In genomic region chr3:37916786-37917479, GRCm38 (mm10) we compare ENCODE assay signal across 11 mouse cellular contexts.
DNase-seq lines count a peak whose midpoint lies in the region; ATAC-seq and TF ChIP-seq lines count a peak whose summit lies in the region.
"Had no signal": no experiment of that assay in that cellular context is flagged by ENCODE, and none has a peak within 500 bp of the region (broad histone marks: within the 10 kb centered on the region; RNA-seq: fewer than 3 reads in every experiment).

No protein-coding gene starts in this region.

- H3K27ac ChIP-seq in intestine, embryonic 14.5 days (ENCODE audit: low read depth) = peak overlapping the region; percentile 6; the same call in 1 of the 2 replicates
- H3K27ac ChIP-seq in intestine, postnatal 0 days (ENCODE audit: low read depth, low read length) = no peak overlapping the region
- H3K27ac ChIP-seq in neural tube, embryonic 13.5 days (replicated peaks) = no peak overlapping the region
- H3K27ac ChIP-seq: heart, embryonic 15.5 days; liver, embryonic 15.5 days had no signal

- H3K36me3 ChIP-seq in intestine, embryonic 14.5 days (ENCODE audit: control insufficient read depth, insufficient read depth, low read length) = no peaks in the 10 kb centered on the region
- H3K36me3 ChIP-seq in intestine, postnatal 0 days (ENCODE audit: control insufficient read depth, insufficient read depth) = no peaks in the 10 kb centered on the region
- no peaks in the 10 kb centered on the region for H3K36me3 ChIP-seq in neural tube, embryonic 13.5 days
- H3K36me3 ChIP-seq: heart, embryonic 15.5 days; liver, embryonic 15.5 days had no signal

- TF ChIP-seq CTCF in intestine, postnatal 0 days (IDR thresholded peaks at IDR 0.05; ENCODE audit: low read depth) = no peak

- H3K4me3 ChIP-seq in intestine, embryonic 14.5 days (ENCODE audit: low read depth, low read length) = no peak overlapping the region
- H3K4me3 ChIP-seq in intestine, postnatal 0 days (ENCODE audit: low read depth, low read length) = no peak overlapping the region
- no peak overlapping the region for H3K4me3 ChIP-seq in neural tube, embryonic 13.5 days
- H3K4me3 ChIP-seq: heart, embryonic 15.5 days; liver, embryonic 15.5 days had no signal

- no peaks in the 10 kb centered on the region for H3K9me3 ChIP-seq in intestine, embryonic 14.5 days (ENCODE audit: control insufficient read depth, low read length)
- no peaks in the 10 kb centered on the region for H3K9me3 ChIP-seq in intestine, postnatal 0 days (ENCODE audit: control insufficient read depth)
- no peaks in the 10 kb centered on the region; the same call in 1 of the 2 replicates for H3K9me3 ChIP-seq in neural tube, embryonic 13.5 days
- H3K9me3 ChIP-seq: heart, embryonic 15.5 days; liver, embryonic 15.5 days had no signal

- no peak for DNase-seq in intestine, embryonic 14.5 days (ENCODE audit: low spot score)
- DNase-seq in embryo, embryonic 9.5 days (ENCODE audit: extremely low spot score) = peak; percentile 76
- peak; percentile 78 for DNase-seq in kidney, adult 9 months
- DNase-seq in cerebellum, postnatal 10 days = no peak
- no peak for DNase-seq in retina, postnatal 1 day
- DNase-seq: cerebellum, postnatal 36 days had no signal

- no peak overlapping the region for H3K9ac ChIP-seq in intestine, embryonic 14.5 days (ENCODE audit: low read length)
- no peak overlapping the region for H3K9ac ChIP-seq in intestine, postnatal 0 days (ENCODE audit: low read depth, low read length)
- peak overlapping the region; percentile 26; the same call in 1 of the 2 replicates for H3K9ac ChIP-seq in neural tube, embryonic 13.5 days
- H3K9ac ChIP-seq: heart, embryonic 15.5 days; liver, embryonic 15.5 days had no signal

- no peaks in the 10 kb centered on the region for H3K27me3 ChIP-seq in intestine, embryonic 14.5 days (replicated peaks; ENCODE audit: control insufficient read depth, insufficient read depth, low read length)
- no peaks in the 10 kb centered on the region for H3K27me3 ChIP-seq in intestine, postnatal 0 days (replicated peaks; ENCODE audit: control insufficient read depth, insufficient read depth, low read length)
- peaks cover 70% of the 10 kb centered on the region for H3K27me3 ChIP-seq in neural tube, embryonic 13.5 days
- H3K27me3 ChIP-seq: heart, embryonic 15.5 days; liver, embryonic 15.5 days had no signal

- ATAC-seq in intestine, embryonic 14.5 days (replicated peaks; ENCODE audit: low FRiP score, low TSS enrichment, low read depth) = no peak
- no peak for ATAC-seq in intestine, postnatal 0 days
- ATAC-seq in neural tube, embryonic 13.5 days (ENCODE audit: low read depth) = peak; percentile 74
- ATAC-seq in cerebellum, adult (ENCODE audit: insufficient number of reproducible peaks, low FRiP score, low TSS enrichment) = no peak

- H3K4me2 ChIP-seq in intestine, embryonic 14.5 days (ENCODE audit: low read length) = no peak overlapping the region
- H3K4me2 ChIP-seq in intestine, postnatal 0 days (replicated peaks; ENCODE audit: low read depth) = no peak overlapping the region
- H3K4me2 ChIP-seq in neural tube, embryonic 13.5 days = peak overlapping the region; percentile 21
- H3K4me2 ChIP-seq: heart, embryonic 15.5 days; liver, embryonic 15.5 days had no signal

- peaks cover 15% of the 10 kb centered on the region; the same call in 1 of the 2 replicates for H3K4me1 ChIP-seq in intestine, embryonic 14.5 days (replicated peaks; ENCODE audit: control insufficient read depth, insufficient read depth, low read length)
- no peaks in the 10 kb centered on the region for H3K4me1 ChIP-seq in intestine, postnatal 0 days (replicated peaks; ENCODE audit: control insufficient read depth, insufficient read depth, low read length)
- peaks cover 16% of the 10 kb centered on the region for H3K4me1 ChIP-seq in neural tube, embryonic 13.5 days (replicated peaks)
- H3K4me1 ChIP-seq: liver, embryonic 15.5 days had no signal

- WGBS in intestine, embryonic 14.5 days = 21% methylated on average over 14 of the region's 14 CpGs
- 27% methylated on average over 14 of the region's 14 CpGs for WGBS in intestine, postnatal 0 days
- 9% methylated on average over 14 of the region's 14 CpGs for WGBS in neural tube, embryonic 13.5 days

Comparison
In these comparisons a context has a peak if more than half of its experiments do, and no peak if none do; other contexts are left out.
1. DNase-seq: peak in embryo, embryonic 9.5 days (single experiment) and kidney, adult 9 months (single experiment); none in intestine, embryonic 14.5 days (single experiment), cerebellum, postnatal 10 days (0 of 2) and retina, postnatal 1 day (single experiment).